Mouse (Mus musculus) ES-E14 (cell line): ENCODE measurements around the gene Dock3.

Experiments
- CHD2 ChIP-seq: IDR thresholded peaks from 2 replicates; pipeline ENCODE4 v1.6.1; 2014; ENCODE audit warnings: mild to moderate bottlenecking, low read depth, low read length, inconsistent platforms
- HCFC1 ChIP-seq: IDR thresholded peaks from 2 replicates; pipeline ENCODE4 v1.6.1; 2012; ENCODE audit warnings: low read length, inconsistent platforms, borderline replicate concordance; ENCODE audit not compliant: insufficient read depth
- MAFK ChIP-seq: IDR thresholded peaks from 2 replicates; pipeline ENCODE4 v1.6.1; 2014; ENCODE audit warnings: mild to moderate bottlenecking, low read depth, low read length, inconsistent platforms; ENCODE audit not compliant: insufficient read depth
- ZNF384 ChIP-seq: IDR thresholded peaks from 2 replicates; pipeline ENCODE4 v1.6.1; 2012; ENCODE audit warnings: low read depth, low read length, inconsistent platforms

- TF ChIP-seq ZNF384: no peak
- TF ChIP-seq CHD2: no peak
- no peak for TF ChIP-seq MAFK
- no peak for TF ChIP-seq HCFC1
These were observed 338.4 kb downstream of the Dock3 start for GRCm38 (mm10) chr9:106893327-106893726.
